Mouse (Mus musculus) limb, embryonic 14.5 days (tissue): ENCODE measurements at regions not wholly inside any gene's neighbourhood (a gene's known extent, or its start where the extent isn't known, plus 50 kb on each side); places are given as distances from the start of the nearest gene placed in this dataset.
A peak's percentile ranks its signal among the peaks of the same experiment; 100 is the strongest.

ENCODE experiments used
- ATAC-seq: fragments of 200-750 bp; cut with Nextera tagmentation; 2 replicates; pipeline ENCODE4 v1.8.0; 2017; ENCODE audit warnings: low read depth, moderate number of reproducible peaks, moderate TSS enrichment; ENCODE audit not compliant: low FRiP score
- DNase-seq: peaks from one replicate; pipeline ENCODE4 v3.0.0-alpha.2; 2015; ENCODE audit warnings: low spot score
- H3K27ac ChIP-seq: fragments of 300-500 bp; sonication (generic); replicated peaks from 2 replicates; pipeline ENCODE4 v1.5.1; 2014; ENCODE audit warnings: low read depth, mild to moderate bottlenecking, low read length, moderate library complexity, mixed read lengths
- H3K27me3 ChIP-seq: fragments of 300-500 bp; sonication (generic); 2 replicates; pipeline ENCODE4 v1.6.1; 2014; ENCODE audit warnings: low read length, mixed read lengths; ENCODE audit not compliant: control insufficient read depth, insufficient read depth
- H3K36me3 ChIP-seq: fragments of 300-500 bp; sonication (generic); 2 replicates; pipeline ENCODE4 v1.6.1; 2014; ENCODE audit warnings: mild to moderate bottlenecking, low read length, moderate library complexity, mixed read lengths; ENCODE audit not compliant: control insufficient read depth, insufficient read depth
- H3K4me1 ChIP-seq: fragments of 300-500 bp; sonication (generic); 2 replicates; pipeline ENCODE4 v1.6.1; 2014; ENCODE audit warnings: antibody characterized with exemption, low read length, mixed read lengths; ENCODE audit not compliant: control insufficient read depth, insufficient read depth
- H3K4me2 ChIP-seq: fragments of 300-500 bp; sonication (generic); replicated peaks from 2 replicates; pipeline ENCODE4 v1.6.1; 2014; ENCODE audit warnings: low read depth, mild to moderate bottlenecking, low read length, moderate library complexity; ENCODE audit not compliant: severe bottlenecking
- H3K4me3 ChIP-seq: fragments of 300-500 bp; sonication (generic); replicated peaks from 2 replicates; pipeline ENCODE4 v1.5.1; 2014; ENCODE audit warnings: low read length
- H3K9ac ChIP-seq: fragments of 300-500 bp; sonication (generic); 2 replicates; pipeline ENCODE4 v1.6.1; 2014; ENCODE audit warnings: mild to moderate bottlenecking, low read depth, low read length, moderate library complexity; ENCODE audit not compliant: severe bottlenecking
- H3K9me3 ChIP-seq: fragments of 300-500 bp; sonication (generic); 2 replicates; pipeline ENCODE4 v1.6.1; 2016; ENCODE audit warnings: low read length; ENCODE audit not compliant: control insufficient read depth
- POLR2A ChIP-seq: fragments of 200-500 bp; IDR thresholded peaks from 2 replicates; pipeline ENCODE4 v1.8.0; 2012; ENCODE audit warnings: inconsistent platforms, mild to moderate bottlenecking, moderate library complexity, borderline replicate concordance; ENCODE audit not compliant: insufficient read depth, insufficient read length; ENCODE audit errors: extremely low read depth
- WGBS: fragments of 180-500 bp; shearing (Covaris S2); extraction: QIAGEN DNeasy Blood & Tissue Kit; methylation state at CpG from one replicate; pipeline ENCODE4 v1.1.7; 2014; 5-methylcytosine and 5-hydroxymethylcytosine counted together

- no peaks in the 10 kb centered on the region; the same call in 1 of the 2 replicates for H3K4me1 ChIP-seq
- no peak overlapping the region for H3K4me3 ChIP-seq
- no peaks in the 10 kb centered on the region for H3K36me3 ChIP-seq
- TF ChIP-seq POLR2A = no peak
- ATAC-seq = no peak
- H3K4me2 ChIP-seq = no peak overlapping the region
- 52% methylated on average over 3 of the region's 3 CpGs for WGBS
- no peak for DNase-seq
- peaks cover 8% of the 10 kb centered on the region for H3K9me3 ChIP-seq
- no peak overlapping the region for H3K9ac ChIP-seq
- H3K27me3 ChIP-seq = no peaks in the 10 kb centered on the region
- H3K27ac ChIP-seq = peak overlapping the region; percentile 61
Observed at GRCm38 (mm10) chr1:35992937-35993336, 75.3 kb upstream of the Hs6st1 start.

GRCm38 (mm10) chr1:35995691-35996090 is 72.5 kb upstream of the Hs6st1 start:
- ATAC-seq (no peak), DNase-seq (no peak)
- H3K4me3 ChIP-seq = no peak overlapping the region
- no peak overlapping the region for H3K4me2 ChIP-seq
- no peaks in the 10 kb centered on the region for H3K9me3 ChIP-seq
- H3K36me3 ChIP-seq = no peaks in the 10 kb centered on the region
- no peak for TF ChIP-seq POLR2A
- H3K9ac ChIP-seq = no peak overlapping the region
- no peaks in the 10 kb centered on the region for H3K27me3 ChIP-seq
- H3K27ac ChIP-seq = no peak overlapping the region
- 65% methylated on average over 6 of the region's 6 CpGs for WGBS
- H3K4me1 ChIP-seq = no peaks in the 10 kb centered on the region; the same call in 1 of the 2 replicates

- no peak overlapping the region for H3K4me2 ChIP-seq
- H3K9me3 ChIP-seq = no peaks in the 10 kb centered on the region
- TF ChIP-seq POLR2A = no peak
- no peak overlapping the region for H3K27ac ChIP-seq
- DNase-seq (no peak), ATAC-seq (no peak)
- H3K4me1 ChIP-seq = no peaks in the 10 kb centered on the region
- no peaks in the 10 kb centered on the region for H3K27me3 ChIP-seq
- no peaks in the 10 kb centered on the region for H3K36me3 ChIP-seq
- no peak overlapping the region for H3K9ac ChIP-seq
- H3K4me3 ChIP-seq = no peak overlapping the region
- WGBS = 90% methylated on average over 5 of the region's 5 CpGs
Observed at GRCm38 (mm10) chr1:36001319-36001718, 66.9 kb upstream of the Hs6st1 start.

- H3K4me2 ChIP-seq = no peak overlapping the region
- H3K27ac ChIP-seq = no peak overlapping the region
- no peaks in the 10 kb centered on the region for H3K27me3 ChIP-seq
- H3K36me3 ChIP-seq = no peaks in the 10 kb centered on the region
- no peak for ATAC-seq
- H3K4me3 ChIP-seq = no peak overlapping the region
- no peak for DNase-seq
- no peaks in the 10 kb centered on the region for H3K4me1 ChIP-seq
- no peaks in the 10 kb centered on the region for H3K9me3 ChIP-seq
- no peak for TF ChIP-seq POLR2A
- WGBS = 70% methylated on average over 1 of the region's 1 CpGs
- H3K9ac ChIP-seq = no peak overlapping the region
Observed at GRCm38 (mm10) chr1:36001821-36002220, 66.4 kb upstream of the Hs6st1 start.

GRCm38 (mm10) chr1:36003592-36003991 is 64.6 kb upstream of the Hs6st1 start:
- Histone ChIP-seq H3K36me3 (no peaks in the 10 kb centered on the region), H3K4me3 (no peak overlapping the region), H3K27me3 (no peaks in the 10 kb centered on the region), H3K9ac (no peak overlapping the region), H3K27ac (no peak overlapping the region), H3K4me2 (no peak overlapping the region), H3K4me1 (no peaks in the 10 kb centered on the region), H3K9me3 (no peaks in the 10 kb centered on the region)
- TF ChIP-seq POLR2A = no peak
- 38% methylated on average over 9 of the region's 9 CpGs for WGBS
- DNase-seq (no peak), ATAC-seq (no peak)

- Histone ChIP-seq H3K27me3 (no peaks in the 10 kb centered on the region), H3K9ac (no peak overlapping the region), H3K4me3 (no peak overlapping the region), H3K36me3 (no peaks in the 10 kb centered on the region), H3K27ac (no peak overlapping the region), H3K4me1 (peaks cover 2% of the 10 kb centered on the region), H3K9me3 (no peaks in the 10 kb centered on the region), H3K4me2 (no peak overlapping the region)
- DNase-seq (no peak), ATAC-seq (no peak)
- 74% methylated on average over 6 of the region's 6 CpGs for WGBS
- TF ChIP-seq POLR2A = no peak
Observed at GRCm38 (mm10) chr1:36008598-36008997, 59.6 kb upstream of the Hs6st1 start.
